Mouse (Mus musculus): Measurements from ENCODE around the gene Eif4e.
A peak's percentile ranks its signal among the peaks of the same experiment; 100 is the strongest.

GRCm38 (mm10) chr3:138527667-138528231 lies 1.8 kb downstream of the Eif4e start:
- TF ChIP-seq USF1 (IDR thresholded peaks at IDR 0.05; ENCODE audit: low read depth) (no peak), POLR2A (IDR thresholded peaks at IDR 0.05; ENCODE audit: insufficient read length, low read depth) (peak; percentile 19), E2F4 (IDR thresholded peaks at IDR 0.05; ENCODE audit: insufficient read depth) (no peak), SRF (IDR thresholded peaks at IDR 0.05; ENCODE audit: control insufficient read depth, insufficient read length, low read depth) (no peak), POLR2AphosphoS2 (IDR thresholded peaks at IDR 0.05; ENCODE audit: insufficient read length, low read depth) (no peak), MAX (IDR thresholded peaks at IDR 0.05; ENCODE audit: low read depth) (no peak), MYOG (IDR thresholded peaks at IDR 0.05; ENCODE audit: control insufficient read depth in 1 of 3, insufficient read depth in 1 of 3, insufficient read length in 2 of 3, low read depth in 2 of 3) (no peak), TCF12 (IDR thresholded peaks at IDR 0.05; ENCODE audit: insufficient read depth, poor library complexity, severe bottlenecking) (no peak), MYOD1 (IDR thresholded peaks at IDR 0.05; ENCODE audit: control insufficient read depth in 1 of 3, insufficient read length in 2 of 3, low read depth in 2 of 3) (no peak), TCF3 (IDR thresholded peaks at IDR 0.05; ENCODE audit: insufficient read length, low read depth) (no peak)
